Mouse (Mus musculus) liver, adult 2 months (tissue): ENCODE measurements at regions not wholly inside any gene's neighbourhood (a gene's known extent, or its start where the extent isn't known, plus 50 kb on each side); places are given as distances from the start of the nearest gene placed in this dataset.

Experiments used
- CTCF ChIP-seq: fragments of 200-500 bp; IDR thresholded peaks from 2 replicates; pipeline ENCODE4 v1.5.1; 2011; ENCODE audit warnings: low read depth, low read length, control low read depth
- POLR2A ChIP-seq: fragments of 200-500 bp; IDR thresholded peaks from 2 replicates; pipeline ENCODE4 v1.6.1; 2011; ENCODE audit warnings: low read length, control low read depth; ENCODE audit not compliant: insufficient read depth; ENCODE audit errors: extremely low read depth

GRCm38 (mm10) chr8:46395348-46395747 is 75.5 kb upstream of the Acsl1 start:
- TF ChIP-seq POLR2A: no peak
- TF ChIP-seq CTCF: no peak
